Mouse (Mus musculus) Patski (cell line): Measurements from ENCODE around the gene Wdr95. TPM values are rescaled to one million over a fixed set of nuclear protein-coding genes. Genes with fewer than 3 reads are reported as not detected.
A peak's percentile ranks its signal among the peaks of the same experiment; 100 is the strongest.

Experiments
- ATAC-seq: fragments of 100-300 bp; one replicate; pipeline ENCODE4 v1.8.0; 2021
- CTCF ChIA-PET: fragments of 350-600 bp; sonication (Branson Sonifier 250); formaldehyde crosslinking; loops from one replicate; lab custom pipeline; 2022; ENCODE audit warnings: inconsistent platforms; lab: Charles Lee
- POLR2A ChIA-PET: fragments of 350-600 bp; sonication (Branson Sonifier 250); formaldehyde crosslinking; loops from one replicate; lab custom pipeline; 2022; ENCODE audit warnings: antibody characterized with exemption, inconsistent platforms; lab: Charles Lee
- DNase-seq: peaks from one replicate; pipeline ENCODE4 v3.0.0-alpha.2; 2011; ENCODE audit warnings: low read depth, low spot score
- H3K27me3 ChIP-seq: fragments of 371-371 bp; one replicate; pipeline ENCODE4 v1.5.1; 2021
- CTCF ChIP-seq: fragments of 100-300 bp; IDR thresholded peaks from one replicate; pipeline ENCODE4 v1.5.1; 2021
- in situ Hi-C: fragments of 300-500 bp; cut with MboI; formaldehyde crosslinking; loops from 3 replicates; pipeline ENCODE4 v1.11.1; 2018; ENCODE audit warnings: low pct_unique_long_range_greater_than_20kb, mixed read lengths
- polyA plus RNA-seq: library from polyadenylated mRNA; unstranded; gene quantifications from one replicate; pipeline ENCODE4 v1.2.3, GENCODE M21; 2021

Gene Wdr95
- polyA plus RNA-seq, 1 experiment from 2014 or later = 0.03 TPM

GRCm38 (mm10) chr5:149566957-149567356 is 38.5 kb downstream of the Wdr95 start:
- no peak for TF ChIP-seq CTCF
- ChIA-PET POLR2A (no interaction called here), CTCF (interaction anchor here (1.1 kb wide), 1 partner anchor 24 kb away, joined by 3 read pairs; no protein-coding TSS in a partner anchor)
- DNase-seq = no peak
- in situ Hi-C loops = no loop called here
- ATAC-seq = no peak
- no peaks in the 10 kb centered on the region for H3K27me3 ChIP-seq

GRCm38 (mm10) chr5:149568993-149569392 is 40.5 kb downstream of the Wdr95 start:
- POLR2A ChIA-PET = no interaction called here
- TF ChIP-seq CTCF = no peak
- no peak for ATAC-seq

GRCm38 (mm10) chr5:149576977-149577376 is 48.5 kb downstream of the Wdr95 start:
- ChIA-PET CTCF (no interaction called here), POLR2A (no interaction called here)
- no peaks in the 10 kb centered on the region for H3K27me3 ChIP-seq
- ATAC-seq = no peak
- TF ChIP-seq CTCF = no peak
- in situ Hi-C loops = no loop called here
- DNase-seq = no peak

More at GRCm38 (mm10) chr5:149568993-149569392, 40.5 kb downstream of the Wdr95 start:
- in situ Hi-C loops = no loop called here
- H3K27me3 ChIP-seq = no peaks in the 10 kb centered on the region
- no peak for DNase-seq
- CTCF ChIA-PET = no interaction called here

- in situ Hi-C loops = no loop called here
- no peak for DNase-seq
- H3K27me3 ChIP-seq = no peaks in the 10 kb centered on the region
- TF ChIP-seq CTCF = no peak
- CTCF ChIA-PET = no interaction called here
- ATAC-seq = no peak
- POLR2A ChIA-PET = no interaction called here
These were observed 49.0 kb downstream of the Wdr95 start for GRCm38 (mm10) chr5:149577449-149577848.

- in situ Hi-C loops = no loop called here
- DNase-seq = no peak
- no peaks in the 10 kb centered on the region for H3K27me3 ChIP-seq
- ChIA-PET POLR2A (no interaction called here), CTCF (interaction anchor here (1.3 kb wide), 1 partner anchor 25 kb away, joined by 3 read pairs; no protein-coding TSS in a partner anchor)
- ATAC-seq = no peak
- no peak for TF ChIP-seq CTCF
These were observed 54.3 kb downstream of the Wdr95 start for GRCm38 (mm10) chr5:149582642-149583262.

- DNase-seq (no peak), ATAC-seq (no peak)
- in situ Hi-C loops = no loop called here
- POLR2A ChIA-PET = no interaction called here
- CTCF ChIA-PET = no interaction called here
- no peak for TF ChIP-seq CTCF
- H3K27me3 ChIP-seq = no peaks in the 10 kb centered on the region
These were observed 55.0 kb downstream of the Wdr95 start for GRCm38 (mm10) chr5:149583507-149583906.

GRCm38 (mm10) chr5:149584154-149584655 is 55.7 kb downstream of the Wdr95 start:
- TF ChIP-seq CTCF = no peak
- ATAC-seq (no peak), DNase-seq (no peak)
- in situ Hi-C loops = no loop called here
- ChIA-PET CTCF (interaction anchor here (1.2 kb wide), 1 partner anchor 39 kb away, joined by 3 read pairs; no protein-coding TSS in a partner anchor), POLR2A (interaction anchor here (0.6 kb wide), 1 partner anchor 52 kb away, joined by 3 read pairs; no protein-coding TSS in a partner anchor)
- H3K27me3 ChIP-seq = no peaks in the 10 kb centered on the region

- CTCF ChIA-PET = interaction anchor here (1.2 kb wide), 1 partner anchor 38 kb away, joined by 3 read pairs; no protein-coding TSS in a partner anchor
These were observed 56.8 kb downstream of the Wdr95 start for GRCm38 (mm10) chr5:149585231-149585630.

GRCm38 (mm10) chr5:149585910-149586309 is 57.4 kb downstream of the Wdr95 start:
- in situ Hi-C loops = no loop called here
- CTCF ChIA-PET = no interaction called here
- no peaks in the 10 kb centered on the region for H3K27me3 ChIP-seq
- ATAC-seq (no peak), DNase-seq (no peak)
- TF ChIP-seq CTCF = peak; percentile 38
- POLR2A ChIA-PET = no interaction called here

More at GRCm38 (mm10) chr5:149585231-149585630, 56.8 kb downstream of the Wdr95 start:
- H3K27me3 ChIP-seq = no peaks in the 10 kb centered on the region
- in situ Hi-C loops = no loop called here
- DNase-seq (no peak), ATAC-seq (no peak)
- POLR2A ChIA-PET = no interaction called here
- TF ChIP-seq CTCF = no peak

GRCm38 (mm10) chr5:149587327-149587895 is 58.9 kb downstream of the Wdr95 start:
- DNase-seq = no peak
- ChIA-PET POLR2A (no interaction called here), CTCF (interaction anchor here (1.0 kb wide), 1 partner anchor 63 kb away, joined by 3 read pairs; no protein-coding TSS in a partner anchor)
- TF ChIP-seq CTCF = no peak
- in situ Hi-C loops = no loop called here
- H3K27me3 ChIP-seq = no peaks in the 10 kb centered on the region
- no peak for ATAC-seq
